Mouse (Mus musculus): Measurements from ENCODE around the gene Gm765. TPM values are rescaled to one million over a fixed set of nuclear protein-coding genes. Genes with fewer than 3 reads are reported as not detected.

The Gm765 gene
- total RNA-seq, 2 experiments from 2014 or later: not detected

DNA sequence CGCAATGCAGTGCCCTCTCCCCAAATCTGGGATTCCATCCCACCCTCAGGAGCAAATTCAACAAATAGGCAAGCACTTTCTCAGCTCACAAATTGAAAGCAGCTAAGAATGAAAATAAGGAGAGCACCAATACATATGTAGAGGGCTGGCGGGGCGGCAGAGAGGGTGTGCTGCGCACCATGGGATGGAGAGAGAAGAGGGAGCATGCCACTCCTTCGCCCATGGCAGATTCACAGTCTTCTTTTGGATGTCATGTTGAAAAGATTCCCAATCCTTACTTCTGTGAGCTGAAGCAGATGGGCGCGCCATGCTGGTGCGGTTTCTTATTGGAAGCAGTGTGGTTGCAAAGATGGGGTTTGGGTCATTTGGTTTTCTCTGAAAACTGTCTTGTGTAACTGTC lies 118.6 kb downstream of the Gm765 start:
- DNase-seq (ENCODE audit: low spot score in 2 of 2): no peak

DNA sequence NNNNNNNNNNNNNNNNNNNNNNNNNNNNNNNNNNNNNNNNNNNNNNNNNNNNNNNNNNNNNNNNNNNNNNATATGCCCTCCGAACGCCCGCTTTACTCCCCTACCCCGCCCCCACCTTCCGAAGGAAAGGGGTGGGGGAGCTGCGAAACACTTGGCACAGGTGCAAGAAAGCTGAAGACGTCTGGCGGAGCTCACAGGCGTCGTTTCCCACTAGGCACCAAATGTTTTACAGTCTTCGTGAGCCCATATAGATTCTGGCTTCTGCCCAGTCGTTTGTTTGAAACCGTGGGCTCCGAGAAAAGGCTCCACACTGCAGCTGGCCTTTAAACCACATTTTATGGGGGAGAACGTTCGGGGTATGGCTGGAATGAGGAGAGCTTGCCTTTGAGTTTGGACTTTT lies 120.6 kb downstream of the Gm765 start:
- peak in 1 of 2 experiments; percentile 7 for DNase-seq (ENCODE audit: low spot score in 2 of 2)

DNA sequence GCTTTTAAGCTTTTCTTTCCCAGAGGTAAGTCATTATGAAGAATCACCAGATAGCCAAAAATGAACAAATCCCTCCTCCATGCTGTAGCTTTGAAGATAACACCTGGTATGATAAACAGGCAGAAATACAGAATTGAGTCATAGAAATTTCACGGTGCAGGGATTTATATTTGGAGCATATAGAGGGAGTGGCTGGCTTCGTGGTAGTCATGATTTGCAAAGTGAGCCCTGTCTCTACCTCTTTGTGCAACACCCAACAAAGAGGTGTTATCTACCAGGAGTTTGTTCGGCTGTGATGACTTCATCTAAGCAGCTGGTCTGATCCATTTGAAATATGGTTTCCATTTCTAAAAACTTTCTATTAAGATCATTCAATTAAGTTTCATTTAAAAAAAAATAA lies 130.3 kb downstream of the Gm765 start:
- DNase-seq (ENCODE audit: low spot score in 2 of 2): no peak

DNA sequence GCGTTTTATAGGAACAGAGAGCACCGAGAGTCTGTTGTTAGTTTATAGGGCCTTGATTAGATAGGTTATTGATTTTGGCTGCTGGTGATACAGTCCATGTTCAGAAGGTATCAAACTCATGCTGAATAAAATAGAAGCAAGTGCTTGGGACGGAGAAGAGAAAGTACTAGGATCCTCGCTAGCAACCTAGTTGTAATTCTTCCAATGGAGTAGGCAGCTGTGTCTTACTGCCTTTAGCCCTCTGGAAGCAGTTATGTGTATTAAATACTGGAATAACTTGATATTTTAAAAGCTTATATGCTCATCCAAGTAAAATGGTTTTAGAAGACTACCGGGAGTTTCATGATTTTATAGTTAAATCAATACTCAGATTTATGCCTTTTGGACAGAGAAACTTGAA lies 132.3 kb downstream of the Gm765 start:
- DNase-seq (ENCODE audit: low spot score in 2 of 2): no peak

DNA sequence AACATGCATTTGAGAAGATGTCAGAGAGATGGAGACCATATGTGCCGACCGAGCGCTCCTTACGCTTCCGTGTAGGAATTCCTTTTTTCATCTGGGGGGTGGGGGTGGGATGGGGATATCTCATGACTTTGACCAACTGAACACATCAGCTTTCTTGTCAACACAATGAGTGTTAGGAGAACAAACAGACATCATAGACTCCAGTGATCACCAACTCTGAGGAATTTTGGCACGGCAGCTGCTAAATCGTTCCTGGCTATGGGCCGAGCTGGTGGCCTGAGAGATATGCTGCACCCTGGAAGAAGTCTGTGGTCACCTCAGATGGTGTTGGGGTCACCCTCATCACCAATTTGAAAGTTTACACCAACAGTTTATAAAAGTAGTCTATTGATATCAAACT lies 134.5 kb downstream of the Gm765 start:
- no peak for DNase-seq (ENCODE audit: low spot score in 2 of 2)

DNA sequence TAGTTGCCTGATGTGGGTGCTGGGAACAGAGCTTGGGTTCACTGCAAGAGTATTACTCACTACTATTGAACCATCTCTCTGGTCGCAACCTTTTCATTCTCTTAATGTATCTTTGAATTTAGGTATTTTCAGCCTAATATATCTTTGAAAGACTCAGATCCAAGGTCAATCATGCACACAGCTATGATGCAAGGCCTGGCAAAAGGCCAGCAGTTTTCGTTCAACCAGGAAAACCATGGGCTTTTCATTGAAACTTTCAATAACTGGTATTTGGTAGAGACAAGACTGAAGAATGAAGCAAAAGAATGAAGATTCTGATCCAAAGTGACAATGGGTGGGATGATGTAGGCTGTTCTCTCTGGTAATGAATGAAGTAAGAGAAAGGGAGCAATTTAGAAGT lies 143.8 kb downstream of the Gm765 start:
- DNase-seq (ENCODE audit: low spot score in 2 of 2): no peak

DNA sequence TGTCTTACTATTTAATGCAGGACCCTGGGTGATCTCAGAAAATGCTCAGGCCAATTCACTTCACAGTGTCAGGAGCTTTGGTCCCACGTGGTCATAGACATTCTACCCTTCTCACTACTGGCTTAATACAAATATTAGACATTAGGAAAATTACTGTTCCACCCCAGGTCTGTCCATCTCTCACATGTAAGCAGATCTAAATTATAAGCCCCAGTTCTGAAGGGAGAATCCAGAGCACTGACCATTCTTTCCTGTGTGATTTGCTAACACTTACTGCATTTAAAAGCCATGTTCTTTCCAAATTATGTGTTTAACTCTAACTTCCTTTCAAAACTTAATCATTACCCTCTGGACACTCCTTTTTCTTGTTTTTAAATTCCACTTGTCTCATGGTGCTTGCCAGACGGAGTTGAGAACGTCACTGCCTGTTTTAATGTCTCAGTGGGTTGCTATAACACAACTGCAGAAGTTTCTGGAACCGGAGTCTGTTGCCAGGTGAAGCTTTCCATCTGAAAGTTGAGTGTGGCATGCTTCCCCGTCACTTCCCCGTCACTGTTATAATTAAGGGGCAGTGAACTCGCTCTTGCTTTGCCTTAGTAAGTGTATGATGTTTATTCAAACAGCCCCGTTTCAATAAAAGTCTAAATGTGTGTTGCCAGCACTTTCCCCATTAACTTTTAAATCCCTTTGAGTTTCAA lies 151.7 kb downstream of the Gm765 start:
- no peak for DNase-seq (ENCODE audit: low spot score in 2 of 2)
